Mouse (Mus musculus) cerebellum, postnatal 36 days (tissue): ENCODE results near the gene Btn2a2.

ENCODE experiments used
- DNase-seq, 2 experiments: peaks; one replicate each; pipeline ENCODE4 v3.0.0; 2021 to 2022; ENCODE audit warnings: mixed read lengths in 2 of 2

Btn2a2 gene

DNA sequence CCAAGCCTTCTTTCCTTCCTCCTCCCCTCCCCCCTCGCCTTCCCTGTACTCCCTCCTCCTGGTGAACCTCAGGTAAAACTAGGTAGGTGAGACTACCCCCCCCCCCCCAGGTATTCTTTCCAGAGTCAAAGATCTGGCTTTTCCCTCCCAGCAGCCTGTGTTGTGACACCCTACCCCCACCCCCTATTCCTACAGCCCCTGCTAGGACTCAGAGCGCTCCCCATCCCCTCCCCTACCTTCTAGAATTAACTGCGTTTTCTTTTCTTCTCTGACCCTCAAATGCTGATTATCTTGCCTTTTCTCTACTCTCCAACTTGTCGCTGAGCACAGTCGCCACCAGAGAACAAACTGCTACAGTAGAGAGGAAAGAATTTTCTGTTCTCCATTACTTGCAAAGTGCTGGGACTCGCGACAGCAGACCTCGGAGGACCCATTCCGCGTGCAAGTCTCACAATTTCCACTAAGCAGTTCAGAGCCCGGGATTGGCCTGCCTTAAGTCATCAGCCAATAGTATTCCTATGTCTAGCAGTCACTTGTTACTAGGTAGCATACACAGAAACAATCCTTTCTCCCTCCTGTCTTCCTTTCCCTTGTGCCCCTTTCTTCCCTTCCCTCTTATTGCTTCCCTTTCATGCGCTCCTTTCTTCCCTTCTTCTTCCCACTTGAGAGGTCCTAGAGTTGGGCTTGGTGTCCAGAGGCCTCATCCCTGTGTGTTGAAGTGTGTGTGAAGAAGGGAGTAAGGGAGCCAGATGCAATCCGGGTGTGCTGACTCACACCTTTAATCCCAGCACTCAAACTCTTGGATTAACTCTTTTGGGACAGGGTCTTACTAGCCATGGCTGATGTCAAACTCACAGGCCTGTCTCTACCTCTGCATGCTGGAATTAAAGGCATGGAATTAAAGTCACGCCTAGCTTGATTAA, at the start of gene Btn2a2:
Gene Btn2a2, minus strand, starts transcription at position 458 of the 923 bp plus-strand sequence.
- peak; percentile 33 to 38 for DNase-seq

DNA sequence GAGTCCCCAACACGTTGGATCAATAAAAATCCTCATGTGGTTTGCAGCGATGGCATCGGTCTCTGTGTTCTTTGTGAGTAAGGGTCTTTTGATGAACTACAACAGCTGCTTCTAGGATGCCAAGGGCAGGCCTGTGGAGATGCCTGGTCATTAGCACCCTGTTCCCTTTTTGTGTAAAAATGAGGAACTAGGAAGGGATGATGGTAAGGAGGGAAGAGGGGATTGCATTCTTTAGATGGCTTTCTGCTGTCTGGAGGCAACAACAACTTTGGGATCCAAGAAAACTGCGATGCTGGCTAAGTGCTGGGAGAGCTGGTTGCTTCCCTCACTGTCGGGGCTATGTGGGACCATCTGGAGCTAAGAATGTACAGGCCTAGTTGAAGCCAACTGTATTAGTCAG, 49.6 kb upstream of the Btn2a2 start:
- no peak for DNase-seq

DNA sequence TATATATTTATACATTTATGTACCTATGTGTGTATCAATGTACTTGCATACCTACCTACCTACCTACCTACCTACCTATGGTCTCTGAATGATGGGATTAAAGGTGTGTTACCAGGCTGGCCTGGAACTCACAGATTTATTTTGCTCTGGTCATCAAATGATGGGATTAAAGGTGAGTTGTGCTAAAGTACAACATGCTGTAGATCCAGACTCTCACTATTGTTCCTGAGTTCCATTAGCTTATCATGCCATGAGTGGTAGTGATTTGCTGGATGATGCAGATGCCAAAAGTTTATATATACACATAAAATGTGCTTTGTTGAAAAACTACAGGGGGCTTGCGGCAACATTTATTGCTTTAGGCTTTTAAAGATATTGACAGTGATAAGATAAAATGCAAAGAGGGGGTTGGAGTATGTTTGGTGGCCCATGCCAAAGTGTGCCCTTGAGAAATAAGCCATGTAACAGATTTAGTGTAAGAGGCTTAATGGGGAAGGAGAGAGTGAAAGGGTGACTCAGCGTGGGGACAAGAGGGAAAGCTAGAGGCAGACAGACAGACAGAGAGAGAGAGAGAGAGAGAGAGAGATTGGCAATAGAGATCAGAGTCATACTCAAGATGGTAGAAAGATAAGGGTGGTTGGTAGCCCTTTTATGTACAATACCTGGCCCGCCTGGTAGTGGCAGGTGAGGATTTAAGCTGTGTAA, 48.5 kb upstream of the Btn2a2 start:
- DNase-seq: no peak

GRCm38 (mm10) chr13:23536076-23536822, 47.6 kb upstream of the Btn2a2 start:
- no peak for DNase-seq

GRCm38 (mm10) chr13:23535137-23536075, 46.7 kb upstream of the Btn2a2 start, which contains the start of gene Hist1h3g:
Hist1h3g (plus strand) TSS chr13:23535422.
- peak; percentile 79 to 88 for DNase-seq

DNA sequence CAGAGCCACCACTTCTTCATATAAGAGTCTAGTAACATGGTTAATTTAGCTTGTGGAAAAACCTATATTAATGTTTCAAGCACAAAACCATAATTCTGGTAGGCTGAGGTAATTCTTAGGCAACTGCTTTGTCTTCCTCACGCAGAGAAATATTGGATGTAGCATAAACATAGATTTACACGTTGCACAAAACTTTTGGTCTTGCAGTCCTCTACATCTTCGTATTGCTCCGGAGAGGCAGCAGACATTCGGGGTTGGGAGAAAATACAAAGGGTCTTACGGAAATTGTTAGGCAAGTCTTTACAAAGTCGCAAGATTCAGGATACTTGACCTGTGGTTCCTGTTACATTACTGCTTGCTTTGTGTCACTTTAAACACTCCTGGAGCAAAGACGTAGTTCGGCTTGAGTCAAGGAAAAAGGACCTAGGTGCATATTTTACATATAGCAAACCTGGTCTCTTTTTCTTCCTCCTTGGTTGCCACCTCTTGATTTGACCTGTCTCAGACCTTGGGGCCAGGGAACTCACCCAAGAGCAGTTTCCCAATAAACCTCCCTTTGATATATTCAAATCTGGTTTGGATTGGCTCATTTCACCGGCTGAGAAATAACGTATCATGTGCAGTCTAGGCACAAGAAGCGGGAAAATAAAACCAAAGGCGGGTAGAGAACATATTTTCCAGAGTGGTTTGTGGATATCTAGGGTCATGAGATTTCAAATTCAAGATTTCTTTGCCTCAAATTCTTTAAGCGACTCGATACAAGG, 45.9 kb upstream of the Btn2a2 start:
- DNase-seq: no peak

- DNase-seq: peak; percentile 59 to 70
Observed at GRCm38 (mm10) chr13:23533560-23534367, 45.1 kb upstream of the Btn2a2 start, which contains the start of gene Hist1h2af. Hist1h2af (plus strand) TSS chr13:23533906.

DNA sequence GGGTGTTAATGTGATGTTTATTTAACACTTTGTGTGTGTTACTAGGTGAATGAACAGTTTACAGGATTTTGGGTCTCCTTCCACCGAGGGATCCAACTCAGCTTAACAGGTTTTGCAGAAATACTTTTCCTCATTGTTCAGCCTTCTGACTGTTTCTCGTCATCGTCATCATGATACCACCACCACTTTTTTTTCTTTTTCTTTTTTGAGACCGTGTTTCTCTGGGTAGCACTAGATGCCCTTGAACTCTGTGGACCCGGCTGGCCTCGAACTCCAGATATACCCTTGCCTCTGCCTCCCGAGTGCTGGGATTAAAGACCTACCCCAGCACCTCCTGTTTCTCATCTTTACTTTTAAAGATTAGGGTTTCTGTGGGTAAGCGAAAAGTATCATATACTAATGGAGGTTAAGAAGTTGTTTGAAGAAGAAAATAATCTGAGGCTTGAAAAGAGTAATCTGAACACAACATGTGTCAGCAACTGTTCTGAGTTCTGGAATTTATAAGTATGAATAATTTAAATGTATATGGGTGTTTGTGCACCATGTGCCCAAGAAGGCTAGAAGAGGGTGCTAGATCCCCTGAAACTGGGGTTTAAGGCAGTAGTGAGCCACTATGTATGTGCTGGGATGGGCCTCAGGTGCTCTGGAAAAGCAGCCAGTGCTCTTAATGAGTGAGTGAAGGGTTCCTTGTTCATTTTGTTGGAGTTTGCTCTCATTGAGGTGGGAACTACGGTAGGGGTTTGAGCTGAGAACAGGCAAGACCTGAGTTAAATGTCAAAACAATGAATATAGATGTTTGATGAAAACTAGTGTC, 43.8 kb upstream of the Btn2a2 start:
- no peak for DNase-seq

DNA sequence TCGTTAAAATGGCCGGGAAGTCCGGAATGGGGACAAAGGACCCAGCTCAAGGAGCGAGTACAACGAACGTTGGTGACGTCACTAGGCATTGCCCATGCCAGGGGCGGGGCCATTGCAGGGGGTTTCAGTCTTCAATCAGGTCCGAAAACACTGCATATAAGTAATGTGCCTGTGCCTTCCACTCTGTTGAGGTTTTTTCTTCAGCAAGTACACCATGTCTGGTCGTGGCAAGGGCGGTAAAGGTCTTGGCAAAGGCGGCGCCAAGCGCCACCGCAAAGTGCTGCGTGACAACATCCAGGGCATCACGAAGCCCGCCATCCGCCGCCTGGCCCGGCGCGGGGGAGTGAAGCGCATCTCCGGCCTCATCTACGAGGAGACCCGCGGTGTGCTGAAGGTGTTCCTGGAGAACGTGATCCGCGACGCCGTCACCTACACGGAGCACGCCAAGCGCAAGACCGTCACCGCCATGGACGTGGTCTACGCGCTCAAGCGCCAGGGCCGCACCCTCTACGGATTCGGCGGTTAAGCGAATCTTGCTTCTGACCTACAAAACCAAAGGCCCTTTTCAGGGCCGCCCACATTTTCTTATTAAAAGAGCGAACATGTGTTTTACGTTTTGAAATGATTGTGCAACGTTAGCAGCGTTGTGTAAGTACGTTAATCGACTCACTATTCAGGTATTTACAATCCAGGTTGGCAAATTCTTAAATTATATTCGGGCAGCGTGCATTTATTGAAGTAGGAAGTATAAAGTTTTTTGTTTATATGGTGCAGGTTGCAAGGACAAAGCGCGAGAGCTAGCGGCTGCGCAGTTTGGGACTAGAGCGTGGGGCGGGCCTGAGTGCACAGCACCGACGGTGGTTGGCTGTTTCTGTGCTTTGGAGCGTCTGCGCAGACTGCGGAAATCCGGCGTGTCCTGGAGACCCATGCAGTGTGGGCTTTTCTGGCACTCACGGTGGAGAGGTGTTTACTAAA, 42.5 kb upstream of the Btn2a2 start, which contains the start of gene Hist1h4h:
Gene Hist1h4h, plus strand, starts transcription at position 150 of the 975 bp plus-strand sequence.
- peak; percentile 95 to 97 for DNase-seq

- peak; percentile 40 to 69 for DNase-seq
Observed at GRCm38 (mm10) chr13:23530181-23530900, 41.7 kb upstream of the Btn2a2 start.

GRCm38 (mm10) chr13:23529480-23530165, 41.0 kb upstream of the Btn2a2 start:
- no peak for DNase-seq

DNA sequence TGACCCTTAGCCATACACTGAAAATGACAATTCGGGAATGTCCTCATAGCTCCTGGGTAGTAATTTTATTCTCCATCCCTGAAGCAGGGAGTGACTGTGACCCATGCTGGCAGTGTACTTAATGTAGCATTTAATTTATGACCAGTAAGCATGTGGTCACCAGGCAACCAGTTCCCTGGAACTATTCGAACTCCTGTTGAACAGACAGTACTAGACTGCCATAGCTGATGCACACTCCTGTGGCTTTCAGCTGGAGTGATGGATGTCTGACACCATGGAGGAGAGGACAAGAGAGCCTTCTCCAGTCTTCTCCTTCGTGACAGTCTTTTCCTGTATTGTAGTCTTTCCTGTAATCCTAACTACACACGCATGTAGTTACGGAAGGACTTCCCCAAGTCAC, 40.3 kb upstream of the Btn2a2 start:
- no peak for DNase-seq

DNA sequence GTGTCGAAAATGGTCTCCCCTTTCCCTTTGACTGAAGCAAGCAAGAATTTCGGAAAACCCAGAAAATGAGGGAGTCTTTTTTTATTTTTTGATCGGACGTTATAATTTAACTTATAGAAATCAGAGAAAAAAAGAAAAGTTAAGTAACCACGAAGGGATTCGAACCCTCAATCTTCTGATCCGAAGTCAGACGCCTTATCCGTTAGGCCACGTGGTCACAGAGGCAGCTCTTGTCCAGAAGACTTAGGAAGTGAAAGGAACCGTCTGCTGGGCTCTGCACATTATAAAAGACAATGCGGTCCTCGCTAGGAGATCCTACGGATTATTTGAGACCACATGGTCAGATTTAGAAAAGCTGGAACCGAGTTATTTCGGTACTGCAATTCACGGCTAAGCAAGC, 37.7 kb upstream of the Btn2a2 start:
- DNase-seq: peak; percentile 83 to 92

GRCm38 (mm10) chr13:23525901-23526300, 37.2 kb upstream of the Btn2a2 start:
- no peak for DNase-seq

DNA sequence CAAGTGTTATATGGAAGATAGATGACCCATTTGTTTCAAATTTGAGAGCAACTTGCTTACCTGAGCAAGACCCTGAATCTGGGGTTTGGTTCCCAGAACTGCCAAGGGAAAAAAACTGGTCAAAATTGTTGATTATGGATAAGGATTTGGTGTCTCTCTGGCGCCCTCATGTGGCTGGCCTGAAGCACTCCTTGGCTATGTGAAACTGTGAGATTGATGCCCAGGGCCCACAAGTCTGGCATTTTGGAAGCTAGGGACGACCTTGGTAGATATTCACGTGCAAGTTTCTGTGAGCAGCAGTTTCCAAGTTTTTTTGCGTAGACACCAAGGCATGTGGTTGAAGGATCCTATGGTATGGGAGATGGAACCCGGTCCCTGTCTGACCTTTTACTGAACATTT, 36.0 kb upstream of the Btn2a2 start:
- DNase-seq: peak; percentile 72 to 73

DNA sequence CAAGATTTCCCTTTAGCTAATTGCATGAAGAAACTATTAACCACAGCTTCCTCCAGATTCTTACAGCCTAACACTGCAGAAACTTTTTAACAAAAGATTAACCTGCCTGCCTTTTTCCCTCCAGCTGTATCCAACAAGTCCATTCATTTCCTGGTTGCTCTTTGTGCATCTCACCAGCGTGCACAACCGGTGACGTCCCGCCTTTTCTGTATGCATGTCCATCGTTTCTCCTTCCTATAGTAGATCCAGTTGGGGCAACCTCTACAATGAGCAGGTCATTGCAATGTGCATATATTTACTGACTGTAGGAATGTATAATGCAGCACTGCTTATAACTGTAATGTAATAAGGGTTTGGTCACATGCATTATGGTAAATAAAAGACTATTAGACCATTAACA, 35.3 kb upstream of the Btn2a2 start:
- DNase-seq: no peak
